Mouse (Mus musculus) lung, postnatal 0 days (tissue): ENCODE data around the gene Kmt2b.

ENCODE experiments used
- CTCF ChIP-seq: IDR thresholded peaks from 2 replicates; pipeline ENCODE4 v1.5.1; 2016; ENCODE audit warnings: antibody characterized with exemption, mild to moderate bottlenecking
- EP300 ChIP-seq: IDR thresholded peaks from 2 replicates; pipeline ENCODE4 v1.6.1; 2016; ENCODE audit warnings: antibody characterized with exemption, mild to moderate bottlenecking, control low read depth

- TF ChIP-seq CTCF: no peak
- no peak for TF ChIP-seq EP300
These were observed 64.0 kb downstream of the Kmt2b start for GRCm38 (mm10) chr7:30524487-30524886.
